Mouse (Mus musculus): ENCODE results near the gene Musk.
"Not testable (repeated sequence)": the region's sequence is repeated elsewhere in the genome, so short reads cannot be mapped to it uniquely, and the experiment has no call there.

Musk gene

DNA sequence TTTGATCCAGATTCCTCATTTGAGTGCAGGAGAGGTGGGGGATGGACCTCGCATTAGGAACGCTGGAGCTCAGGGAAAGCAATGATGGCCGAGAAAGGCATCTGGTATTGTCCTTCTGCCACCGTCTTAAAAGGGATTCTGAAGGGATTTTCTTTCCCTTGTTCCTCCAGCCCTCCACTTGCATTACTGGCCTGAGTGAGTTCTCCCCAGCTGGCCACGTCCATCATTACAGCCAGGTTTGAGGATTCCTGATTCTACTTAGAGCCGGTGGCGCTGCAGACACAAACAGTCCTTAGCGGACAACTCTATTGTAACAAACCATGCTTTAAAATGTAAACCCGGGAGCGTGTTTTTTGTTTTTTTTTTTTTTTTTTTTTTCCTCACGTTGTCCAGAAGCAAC, at the start of gene Musk:
TSS of gene Musk (plus strand) at position 274 of the 400 bp plus-strand sequence.
- no peaks in the 10 kb centered on the region for H3K27me3 ChIP-seq (ENCODE audit: control insufficient read depth, insufficient read depth, low read length, poor library complexity, severe bottlenecking)
- H3K36me3 ChIP-seq (ENCODE audit: control insufficient read depth, insufficient read depth, low read length, poor library complexity, severe bottlenecking), result no peaks in the 10 kb centered on the region
- no peak for DNase-seq (ENCODE audit: low read depth, low spot score)

DNA sequence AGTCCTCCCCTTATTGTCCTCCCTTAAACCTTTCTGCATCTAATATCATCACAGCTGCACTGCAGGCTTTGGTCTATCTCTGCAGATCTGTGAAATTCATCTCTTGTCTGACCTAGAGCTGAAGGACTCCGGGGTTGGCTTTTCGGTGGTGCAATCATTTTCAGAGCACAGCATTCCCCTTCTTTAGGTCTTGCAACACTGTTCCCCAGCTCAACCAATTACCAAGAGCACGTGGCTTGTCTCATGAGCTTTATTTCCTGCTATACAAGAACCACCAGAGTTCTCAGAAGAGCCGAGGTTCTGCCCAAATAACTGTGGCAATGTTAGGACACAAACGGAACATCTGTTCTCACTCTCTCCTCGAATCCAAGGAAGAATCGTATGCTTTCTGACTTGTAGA, 45.3 kb upstream of the Musk start:
- Histone ChIP-seq H3K36me3 (ENCODE audit: control insufficient read depth, insufficient read depth, low read length, poor library complexity, severe bottlenecking) (no peaks in the 10 kb centered on the region), H3K27me3 (ENCODE audit: control insufficient read depth, insufficient read depth, low read length, poor library complexity, severe bottlenecking) (no peaks in the 10 kb centered on the region)
- DNase-seq (ENCODE audit: low read depth, low spot score), result no peak

DNA sequence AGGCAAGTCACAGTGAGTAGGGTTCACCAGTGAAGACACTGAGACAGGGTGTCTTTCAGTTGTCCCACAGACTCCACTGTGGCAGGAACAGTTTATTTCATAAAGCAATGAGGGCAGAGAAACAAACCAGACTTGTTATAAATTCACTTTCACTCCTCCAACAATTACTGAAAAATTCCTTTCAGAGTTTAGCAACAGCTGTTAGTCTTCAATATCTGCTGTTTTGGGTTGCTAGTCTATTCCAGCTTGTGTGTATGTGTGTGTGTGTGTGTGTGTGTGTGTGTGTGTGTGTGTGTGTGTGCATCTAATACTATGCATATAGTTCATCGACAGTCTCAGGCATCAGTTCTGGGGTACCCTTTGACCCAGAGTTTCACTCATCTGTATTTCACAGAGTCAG, 40.2 kb upstream of the Musk start:
- H3K27me3 ChIP-seq (ENCODE audit: control insufficient read depth, insufficient read depth, low read length, poor library complexity, severe bottlenecking), result no peaks in the 10 kb centered on the region
- no peaks in the 10 kb centered on the region for H3K36me3 ChIP-seq (ENCODE audit: control insufficient read depth, insufficient read depth, low read length, poor library complexity, severe bottlenecking)
- no peak for DNase-seq (ENCODE audit: low read depth, low spot score)

DNA sequence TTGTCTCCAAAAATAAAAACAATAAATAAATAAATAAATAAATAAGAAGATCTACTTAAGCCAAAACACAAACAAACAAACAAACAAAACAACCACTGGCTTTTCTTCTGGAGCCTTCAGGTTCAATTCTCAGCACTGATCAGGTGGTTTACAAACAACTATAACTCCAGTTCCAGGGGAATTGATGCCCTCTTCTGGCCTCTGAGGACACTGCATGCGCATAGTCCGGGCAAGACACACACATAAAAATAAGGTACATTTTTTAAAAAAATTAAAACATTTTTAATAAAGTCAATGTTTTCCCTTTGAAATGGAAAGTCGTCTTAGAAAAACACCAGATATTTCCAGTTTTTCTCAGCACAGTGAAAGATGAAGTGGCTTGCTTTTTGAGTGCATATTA, 33.4 kb upstream of the Musk start:
- H3K36me3 ChIP-seq (ENCODE audit: control insufficient read depth, insufficient read depth, low read length, poor library complexity, severe bottlenecking), result no peaks in the 10 kb centered on the region
- DNase-seq (ENCODE audit: low read depth, low spot score), result no peak
- no peaks in the 10 kb centered on the region for H3K27me3 ChIP-seq (ENCODE audit: control insufficient read depth, insufficient read depth, low read length, poor library complexity, severe bottlenecking)

DNA sequence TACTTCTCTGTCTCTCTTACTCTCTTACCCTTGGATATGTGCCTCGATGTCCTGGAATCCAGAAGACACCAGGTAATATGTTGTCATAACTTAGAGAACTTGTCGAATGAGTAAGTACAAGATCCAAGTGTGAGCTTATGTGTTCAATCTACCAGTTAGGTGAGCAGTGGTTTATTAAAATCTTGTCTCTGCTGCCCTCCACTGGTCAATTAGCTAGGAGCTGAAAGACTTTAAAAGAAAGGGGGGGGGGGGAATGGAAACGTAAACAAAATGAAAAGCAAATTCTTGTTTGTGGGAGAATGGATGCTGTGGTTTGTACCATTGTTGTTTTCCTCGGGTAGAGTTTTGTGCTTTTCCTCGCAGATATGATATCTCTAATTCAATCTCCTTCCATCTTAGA, 32.4 kb upstream of the Musk start:
- H3K36me3 ChIP-seq (ENCODE audit: control insufficient read depth, insufficient read depth, low read length, poor library complexity, severe bottlenecking), result no peaks in the 10 kb centered on the region
- H3K27me3 ChIP-seq (ENCODE audit: control insufficient read depth, insufficient read depth, low read length, poor library complexity, severe bottlenecking), result no peaks in the 10 kb centered on the region
- DNase-seq (ENCODE audit: low read depth, low spot score), result peak; percentile 44

DNA sequence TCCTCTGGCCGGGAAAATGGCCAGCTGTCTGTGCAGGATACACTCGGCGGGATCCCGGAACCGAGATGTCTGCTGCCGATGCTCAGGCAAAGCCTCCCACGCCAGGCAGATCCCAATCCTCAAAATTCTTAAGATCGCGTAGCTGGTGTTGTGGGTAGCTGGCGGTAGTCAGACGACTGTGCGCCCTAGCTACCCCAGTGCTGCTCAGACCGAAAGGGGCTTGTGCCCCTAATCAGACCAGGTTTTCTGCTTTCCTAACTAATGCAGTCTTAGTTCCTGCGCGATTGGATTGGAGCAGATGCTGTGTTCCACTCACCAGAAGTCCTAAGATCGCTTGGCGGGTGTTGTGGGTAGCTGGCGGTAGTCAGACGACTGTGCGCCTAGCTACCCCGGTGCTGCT, 25.0 kb upstream of the Musk start:
- not testable (repeated sequence) for H3K36me3 ChIP-seq (ENCODE audit: control insufficient read depth, insufficient read depth, low read length, poor library complexity, severe bottlenecking); DNase-seq (ENCODE audit: low read depth, low spot score); H3K27me3 ChIP-seq (ENCODE audit: control insufficient read depth, insufficient read depth, low read length, poor library complexity, severe bottlenecking)

DNA sequence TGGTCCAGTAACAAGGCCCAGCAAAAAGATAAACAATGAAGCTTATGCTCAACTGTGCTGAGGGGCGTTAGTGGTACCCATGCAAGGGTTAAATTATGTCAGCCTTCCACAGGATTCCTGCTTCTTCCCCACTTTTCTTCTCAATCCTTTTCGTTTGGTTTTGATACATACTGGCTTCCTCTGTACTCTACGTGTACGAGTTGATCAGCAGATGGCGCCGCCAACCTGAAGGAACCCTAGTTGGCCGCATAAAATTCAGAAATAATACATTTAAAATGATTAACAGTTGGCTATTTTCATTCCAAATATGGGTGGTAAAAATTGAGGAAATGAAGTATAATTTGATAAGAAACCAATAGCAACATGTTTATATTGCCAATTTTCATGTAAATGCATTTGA, 19.5 kb upstream of the Musk start:
- DNase-seq (ENCODE audit: low read depth, low spot score), result peak; percentile 26
- Histone ChIP-seq H3K27me3 (ENCODE audit: control insufficient read depth, insufficient read depth, low read length, poor library complexity, severe bottlenecking) (no peaks in the 10 kb centered on the region), H3K36me3 (ENCODE audit: control insufficient read depth, insufficient read depth, low read length, poor library complexity, severe bottlenecking) (no peaks in the 10 kb centered on the region)

DNA sequence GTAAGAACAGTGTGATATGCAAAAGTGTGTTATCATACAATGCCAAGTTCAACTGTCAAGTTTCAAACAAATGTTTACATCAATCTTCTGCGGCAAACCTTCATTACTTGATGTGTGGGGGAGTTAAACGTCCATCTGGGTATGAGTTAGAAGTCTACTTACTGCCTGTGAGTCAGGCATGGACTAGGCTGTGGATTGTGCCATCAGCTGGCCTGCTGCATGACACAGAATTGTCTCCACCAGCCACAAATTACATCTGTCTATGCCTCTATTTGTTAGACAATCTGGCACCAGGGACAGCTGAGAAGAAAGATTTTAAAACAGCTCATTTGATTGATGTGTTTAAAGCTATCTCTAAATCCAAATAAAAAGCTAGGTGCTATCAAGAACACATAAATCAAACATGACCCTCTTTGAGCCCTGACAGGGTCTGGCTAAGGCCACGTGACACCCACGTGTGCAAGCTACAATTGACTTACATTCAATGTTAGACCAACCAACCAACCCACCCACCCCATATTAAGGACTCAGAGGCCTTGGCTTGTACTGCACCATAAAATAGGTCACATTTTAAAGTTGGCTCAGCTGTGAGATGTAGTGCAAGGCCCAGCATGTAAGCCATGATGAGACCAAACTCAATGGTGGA, 16.7 kb upstream of the Musk start:
- no peak for DNase-seq (ENCODE audit: low read depth, low spot score)
- H3K36me3 ChIP-seq (ENCODE audit: control insufficient read depth, insufficient read depth, low read length, poor library complexity, severe bottlenecking), result no peaks in the 10 kb centered on the region
- H3K27me3 ChIP-seq (ENCODE audit: control insufficient read depth, insufficient read depth, low read length, poor library complexity, severe bottlenecking), result no peaks in the 10 kb centered on the region

DNA sequence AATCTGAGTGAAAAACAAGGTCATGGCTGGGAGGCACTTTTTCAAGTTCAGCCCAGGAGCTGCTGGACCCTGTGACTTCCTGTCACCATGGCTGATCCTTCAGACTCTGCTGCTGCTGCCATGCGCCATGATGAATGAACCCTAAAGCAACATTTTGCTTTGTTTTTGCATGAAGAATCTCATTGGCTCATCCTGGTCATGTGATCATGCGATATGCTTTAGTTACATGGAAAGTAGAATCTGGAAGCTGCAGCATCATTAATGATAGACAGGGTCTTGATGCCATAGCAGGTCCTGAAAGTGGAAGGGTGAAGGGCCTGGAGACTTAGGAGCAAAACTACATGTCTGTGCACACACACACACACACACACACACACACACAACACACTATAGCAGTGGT, 15.8 kb upstream of the Musk start:
- H3K27me3 ChIP-seq (ENCODE audit: control insufficient read depth, insufficient read depth, low read length, poor library complexity, severe bottlenecking), result no peaks in the 10 kb centered on the region
- no peak for DNase-seq (ENCODE audit: low read depth, low spot score)
- no peaks in the 10 kb centered on the region for H3K36me3 ChIP-seq (ENCODE audit: control insufficient read depth, insufficient read depth, low read length, poor library complexity, severe bottlenecking)

DNA sequence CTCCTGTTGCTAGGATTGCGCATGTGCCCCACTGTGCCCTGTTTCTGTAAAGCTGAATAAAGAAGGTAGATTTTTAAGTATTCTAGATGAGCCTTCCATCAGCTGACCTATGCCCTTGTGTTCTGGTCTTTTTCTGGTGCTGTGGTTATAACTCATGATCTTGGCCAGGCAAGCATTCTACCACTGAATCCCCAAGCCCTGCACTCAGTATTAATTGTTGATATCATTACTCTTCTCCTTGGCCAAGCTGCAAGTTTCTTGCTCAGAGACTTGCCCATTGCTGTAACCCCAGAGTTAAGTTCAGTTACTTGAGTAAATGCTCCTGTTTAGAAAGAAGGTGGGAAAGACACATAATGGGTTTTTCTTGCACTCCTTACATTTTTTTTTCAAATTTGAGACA, 14.8 kb upstream of the Musk start:
- Histone ChIP-seq H3K27me3 (ENCODE audit: control insufficient read depth, insufficient read depth, low read length, poor library complexity, severe bottlenecking) (no peaks in the 10 kb centered on the region), H3K36me3 (ENCODE audit: control insufficient read depth, insufficient read depth, low read length, poor library complexity, severe bottlenecking) (no peaks in the 10 kb centered on the region)
- DNase-seq (ENCODE audit: low read depth, low spot score), result no peak

DNA sequence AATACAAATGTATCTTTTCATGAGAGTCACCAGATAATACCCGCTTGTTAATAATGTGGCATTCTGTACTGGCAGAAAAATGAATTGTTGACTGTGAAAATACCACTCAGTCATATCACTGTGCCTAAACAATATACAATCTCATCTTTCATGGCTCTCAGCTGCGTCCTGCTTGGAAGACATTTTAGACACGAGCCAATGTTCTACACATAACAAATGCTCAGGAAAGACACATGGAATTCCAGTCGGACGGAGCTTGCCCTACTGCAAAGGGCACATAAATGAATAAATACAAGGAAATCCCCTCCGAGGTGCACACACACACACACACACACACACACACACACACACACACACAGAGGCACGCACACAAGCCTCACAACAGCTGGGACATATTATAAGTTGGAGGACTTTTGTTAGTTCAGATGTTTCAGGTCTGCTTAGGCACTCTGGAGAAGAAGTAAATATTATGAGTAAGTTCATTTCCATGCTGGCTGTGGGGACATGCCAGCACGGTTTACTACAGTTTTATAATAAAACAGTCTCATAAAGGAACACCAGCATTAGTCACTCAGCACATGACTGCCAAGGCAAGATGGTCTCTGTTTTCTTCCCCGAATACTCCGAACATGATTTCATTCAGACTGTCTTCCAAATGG, 14.1 kb upstream of the Musk start:
- no peaks in the 10 kb centered on the region for H3K27me3 ChIP-seq (ENCODE audit: control insufficient read depth, insufficient read depth, low read length, poor library complexity, severe bottlenecking)
- no peaks in the 10 kb centered on the region for H3K36me3 ChIP-seq (ENCODE audit: control insufficient read depth, insufficient read depth, low read length, poor library complexity, severe bottlenecking)
- no peak for DNase-seq (ENCODE audit: low read depth, low spot score)

DNA sequence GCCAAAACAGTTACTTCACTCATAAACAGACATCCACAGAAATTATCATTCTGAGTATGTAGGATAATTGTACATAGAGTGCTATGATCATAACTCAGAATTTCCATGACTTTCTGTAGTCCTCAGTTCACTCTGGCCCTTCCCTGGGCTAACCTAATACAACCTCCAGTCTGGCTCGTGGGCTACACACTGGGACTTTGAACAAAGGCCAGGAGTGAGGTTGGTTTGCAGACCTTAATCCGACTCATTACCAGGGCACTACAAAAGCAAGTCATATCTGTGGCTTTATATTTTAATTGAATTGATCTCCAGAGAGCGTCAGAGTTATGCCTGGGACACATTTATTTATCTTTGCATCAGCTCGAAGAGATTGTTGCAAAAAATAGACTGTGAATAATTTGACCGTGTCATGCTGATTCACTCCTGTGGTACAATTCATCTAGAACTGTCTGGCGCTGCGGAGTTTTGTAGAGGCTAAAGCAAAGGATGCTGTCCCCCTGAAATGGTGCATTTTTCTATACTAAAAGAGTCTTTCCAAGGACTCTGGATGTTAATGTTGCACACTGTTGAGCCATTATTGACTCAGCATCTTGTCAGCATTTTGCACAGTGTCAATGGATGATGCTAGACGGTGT, 10.4 kb upstream of the Musk start:
- no peak for DNase-seq (ENCODE audit: low read depth, low spot score)
- no peaks in the 10 kb centered on the region for H3K36me3 ChIP-seq (ENCODE audit: control insufficient read depth, insufficient read depth, low read length, poor library complexity, severe bottlenecking)
- H3K27me3 ChIP-seq (ENCODE audit: control insufficient read depth, insufficient read depth, low read length, poor library complexity, severe bottlenecking), result no peaks in the 10 kb centered on the region

DNA sequence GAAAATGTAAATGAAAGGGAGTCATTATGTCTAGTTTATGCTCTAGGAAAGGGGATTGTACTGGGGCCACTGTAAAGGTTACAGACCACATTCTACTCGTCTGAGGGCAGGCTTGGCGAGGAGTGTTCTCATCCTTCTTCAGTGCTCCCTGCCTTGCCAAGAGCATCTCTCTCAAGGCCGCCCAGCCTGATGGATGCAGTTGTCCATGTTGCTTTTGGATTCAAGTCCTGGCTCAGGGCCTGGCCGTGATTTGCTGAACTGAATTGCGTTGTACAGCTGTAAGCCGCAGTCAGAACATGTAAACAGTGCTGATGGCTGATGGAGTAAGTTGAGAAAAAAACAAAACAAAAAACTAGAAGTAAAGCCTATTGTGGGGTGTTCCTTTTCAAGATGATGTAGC, 7.4 kb upstream of the Musk start:
- DNase-seq (ENCODE audit: low read depth, low spot score), result no peak
- no peaks in the 10 kb centered on the region for H3K36me3 ChIP-seq (ENCODE audit: control insufficient read depth, insufficient read depth, low read length, poor library complexity, severe bottlenecking)
- H3K27me3 ChIP-seq (ENCODE audit: control insufficient read depth, insufficient read depth, low read length, poor library complexity, severe bottlenecking), result no peaks in the 10 kb centered on the region

DNA sequence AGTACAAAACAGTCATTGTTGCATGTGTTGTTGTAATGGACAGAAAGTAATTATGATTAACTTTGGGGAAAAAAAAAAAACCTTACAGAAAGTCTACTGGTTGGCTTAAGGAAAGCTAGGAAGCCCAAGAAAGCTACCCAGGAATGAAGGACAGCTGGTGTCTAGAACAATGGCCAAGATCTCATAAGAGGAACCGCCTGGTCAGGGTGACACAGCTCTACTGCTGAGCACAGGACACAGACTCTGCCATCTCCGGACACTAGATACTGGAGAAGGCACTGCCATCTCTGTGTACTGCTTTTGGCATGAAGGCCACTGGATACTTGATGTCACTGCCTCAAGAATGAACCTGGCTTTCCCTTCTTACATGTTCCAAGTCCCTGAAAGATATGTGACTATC, 5.6 kb upstream of the Musk start:
- Histone ChIP-seq H3K27me3 (ENCODE audit: control insufficient read depth, insufficient read depth, low read length, poor library complexity, severe bottlenecking) (no peaks in the 10 kb centered on the region), H3K36me3 (ENCODE audit: control insufficient read depth, insufficient read depth, low read length, poor library complexity, severe bottlenecking) (no peaks in the 10 kb centered on the region)
- no peak for DNase-seq (ENCODE audit: low read depth, low spot score)

DNA sequence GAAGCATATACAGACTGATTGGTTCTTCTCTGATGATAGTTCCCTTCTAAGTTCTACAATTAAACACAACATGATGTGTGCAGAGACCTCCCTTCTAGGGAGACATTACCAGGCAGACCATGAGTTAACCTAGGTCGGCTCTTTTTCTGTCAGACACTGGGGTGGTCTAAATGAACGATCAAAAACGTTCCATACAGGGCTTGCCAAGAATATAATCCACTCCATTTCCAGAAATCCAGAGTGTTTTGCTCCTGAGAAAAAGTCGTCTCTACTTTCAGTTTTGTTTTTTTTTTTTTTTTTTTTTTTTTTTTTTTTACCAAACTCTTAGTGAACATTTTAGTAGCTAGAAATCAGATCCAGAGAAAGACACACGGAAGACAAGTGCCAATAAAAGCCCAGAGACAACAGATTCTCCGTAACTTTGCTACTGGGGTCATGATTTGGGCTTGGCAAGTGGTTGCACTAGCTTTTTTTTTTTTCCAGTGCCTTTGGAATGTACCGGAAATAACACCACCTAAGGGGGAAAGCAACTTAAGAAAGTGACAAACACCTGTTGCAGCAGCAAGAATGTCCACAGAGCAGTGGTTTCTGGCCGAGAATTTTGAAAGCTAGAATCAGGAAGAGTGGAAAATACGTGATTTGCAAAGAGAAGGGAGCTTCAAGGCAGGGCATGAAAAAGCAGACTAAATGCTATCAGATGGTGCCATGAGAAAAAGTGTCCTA, 769 bp downstream of the Musk start:
- no peak for DNase-seq (ENCODE audit: low read depth, low spot score)
- Histone ChIP-seq H3K36me3 (ENCODE audit: control insufficient read depth, insufficient read depth, low read length, poor library complexity, severe bottlenecking) (no peaks in the 10 kb centered on the region), H3K27me3 (ENCODE audit: control insufficient read depth, insufficient read depth, low read length, poor library complexity, severe bottlenecking) (no peaks in the 10 kb centered on the region)

All from splenic B cell, adult 2 months (primary cell).